Mouse (Mus musculus): ENCODE data around the gene Actr1a. TPM values are rescaled to one million over a fixed set of nuclear protein-coding genes. Genes with fewer than 3 reads are reported as not detected.

Actr1a gene
- polyA plus RNA-seq, 1 experiment from 2014 or later, result 56.1 TPM

DNA sequence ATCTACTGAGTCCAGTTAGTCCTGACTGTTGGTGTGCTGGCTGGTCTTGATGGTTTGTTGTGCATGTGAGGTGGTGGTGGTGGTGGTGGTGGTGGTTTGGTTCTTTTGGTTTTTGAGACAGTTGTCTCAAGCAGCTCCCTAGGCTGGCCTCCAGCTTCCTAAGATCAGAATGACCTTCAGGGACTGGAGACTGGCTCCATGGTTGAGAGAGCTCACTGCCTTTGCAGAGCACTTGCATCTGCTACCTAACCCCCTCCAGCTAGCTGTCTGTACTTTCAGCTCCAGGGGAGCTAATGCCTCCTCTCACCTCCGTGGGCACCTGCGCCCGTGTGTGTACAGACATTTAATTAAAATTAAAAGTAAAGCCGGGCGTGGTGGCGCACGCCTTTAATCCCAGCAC is 24.9 kb upstream of the Actr1a start:
- no peaks in the 10 kb centered on the region for H3K9me3 ChIP-seq (replicated peaks)
- H3K4me3 ChIP-seq (replicated peaks), result no peak overlapping the region
- H3K9ac ChIP-seq, result no peak overlapping the region
- H3K4me2 ChIP-seq, result no peak overlapping the region
- peaks cover 8% of the 10 kb centered on the region; the same call in 1 of the 2 replicates for H3K4me1 ChIP-seq (replicated peaks)
- WGBS (ENCODE audit: insufficient replicate concordance), result 86% methylated on average over 7 of the region's 7 CpGs
- no peaks in the 10 kb centered on the region for H3K27me3 ChIP-seq
- 0 out of 2 replicates have a peak, but pooled peaks cover 2% of the 10 kb centered on the region for H3K36me3 ChIP-seq
- no peak overlapping the region for H3K27ac ChIP-seq
- ATAC-seq (ENCODE audit: low read depth), result no peak
- no peak for DNase-seq

DNA sequence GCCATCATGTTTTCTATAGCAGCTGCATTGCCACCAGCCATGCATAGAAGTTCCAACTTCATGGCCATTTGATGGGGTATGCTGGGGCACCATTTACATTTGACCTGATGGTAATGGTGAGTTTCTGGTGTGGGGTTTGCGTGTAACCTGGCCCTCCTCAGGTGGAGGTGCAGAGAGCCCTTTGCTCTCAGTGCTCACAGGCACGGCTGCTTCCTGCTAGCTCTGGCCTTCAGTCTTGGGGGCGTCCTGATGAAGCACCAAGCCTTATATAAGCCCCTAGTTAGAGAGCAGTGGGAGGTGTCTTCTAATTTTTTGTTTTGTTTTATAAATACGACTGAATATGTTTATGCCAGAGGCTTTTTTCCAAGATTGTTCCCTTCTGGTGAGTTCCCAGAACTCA is 22.5 kb upstream of the Actr1a start:
- no peak overlapping the region for H3K4me3 ChIP-seq (replicated peaks)
- no peak for DNase-seq
- 73% methylated on average over 4 of the region's 4 CpGs for WGBS (ENCODE audit: insufficient replicate concordance)
- no peak overlapping the region for H3K9ac ChIP-seq
- no peaks in the 10 kb centered on the region for H3K27me3 ChIP-seq
- no peak overlapping the region for H3K4me2 ChIP-seq
- H3K27ac ChIP-seq, result no peak overlapping the region
- ATAC-seq (ENCODE audit: low read depth), result no peak
- peaks cover 8% of the 10 kb centered on the region; the same call in 1 of the 2 replicates for H3K4me1 ChIP-seq (replicated peaks)
- no peaks in the 10 kb centered on the region for H3K9me3 ChIP-seq (replicated peaks)
- H3K36me3 ChIP-seq, result no peaks in the 10 kb centered on the region

GRCm38 (mm10) chr19:46416276-46416675 is 20.7 kb upstream of the Actr1a start:
- WGBS (ENCODE audit: insufficient replicate concordance), result 68% methylated on average over 9 of the region's 9 CpGs
- no peaks in the 10 kb centered on the region for H3K36me3 ChIP-seq
- no peak overlapping the region for H3K9ac ChIP-seq
- ATAC-seq (ENCODE audit: low read depth) (no peak), DNase-seq (no peak)
- H3K27ac ChIP-seq, result no peak overlapping the region
- H3K4me3 ChIP-seq (replicated peaks), result no peak overlapping the region
- no peak overlapping the region for H3K4me2 ChIP-seq
- peaks cover 5% of the 10 kb centered on the region; the same call in 1 of the 2 replicates for H3K4me1 ChIP-seq (replicated peaks)
- H3K9me3 ChIP-seq (replicated peaks), result no peaks in the 10 kb centered on the region
- H3K27me3 ChIP-seq, result no peaks in the 10 kb centered on the region

GRCm38 (mm10) chr19:46414486-46414885 is 18.9 kb upstream of the Actr1a start:
- Histone ChIP-seq H3K4me3 (replicated peaks) (no peak overlapping the region), H3K4me1 (replicated peaks) (peaks cover 9% of the 10 kb centered on the region), H3K4me2 (no peak overlapping the region), H3K27ac (no peak overlapping the region), H3K27me3 (no peaks in the 10 kb centered on the region), H3K9ac (0 out of 2 replicates have a peak overlapping the region, but pooled peaks have one; percentile 2), H3K9me3 (replicated peaks) (no peaks in the 10 kb centered on the region), H3K36me3 (no peaks in the 10 kb centered on the region)
- DNase-seq (no peak), ATAC-seq (ENCODE audit: low read depth) (no peak)
- WGBS (ENCODE audit: insufficient replicate concordance), result 74% methylated on average over 8 of the region's 8 CpGs

DNA sequence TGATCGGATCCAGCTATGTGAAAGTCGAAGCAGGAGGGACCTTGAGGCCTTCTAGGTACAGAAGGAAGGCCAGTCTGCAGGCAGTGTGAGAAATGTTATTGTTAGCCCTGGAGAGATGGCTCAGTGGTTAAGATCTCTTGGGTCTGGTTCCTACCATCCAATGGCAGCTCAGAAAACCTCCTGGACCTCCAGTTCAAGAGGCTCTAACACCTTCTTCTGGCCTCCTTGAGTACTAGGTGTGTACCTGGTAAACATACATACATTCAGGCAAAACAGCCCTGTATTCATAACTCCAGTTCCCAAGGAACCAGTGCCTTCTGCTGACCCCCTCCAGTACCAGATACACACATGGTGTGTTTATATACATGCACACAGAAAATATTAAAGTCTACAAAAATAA is 18.4 kb upstream of the Actr1a start:
- Histone ChIP-seq H3K36me3 (no peaks in the 10 kb centered on the region), H3K27ac (no peak overlapping the region), H3K27me3 (no peaks in the 10 kb centered on the region), H3K4me3 (replicated peaks) (no peak overlapping the region), H3K4me1 (replicated peaks) (peaks cover 14% of the 10 kb centered on the region), H3K4me2 (no peak overlapping the region), H3K9me3 (replicated peaks) (no peaks in the 10 kb centered on the region), H3K9ac (no peak overlapping the region)
- ATAC-seq (ENCODE audit: low read depth), result no peak
- DNase-seq, result no peak
- WGBS (ENCODE audit: insufficient replicate concordance), result 78% methylated on average over 2 of the region's 2 CpGs

GRCm38 (mm10) chr19:46412056-46412805 is 16.7 kb upstream of the Actr1a start:
- Histone ChIP-seq H3K27me3 (no peaks in the 10 kb centered on the region), H3K4me2 (no peak overlapping the region), H3K36me3 (no peaks in the 10 kb centered on the region), H3K27ac (no peak overlapping the region), H3K9me3 (replicated peaks) (no peaks in the 10 kb centered on the region), H3K4me1 (replicated peaks) (peaks cover 28% of the 10 kb centered on the region), H3K4me3 (replicated peaks) (no peak overlapping the region), H3K9ac (no peak overlapping the region)
- DNase-seq (no peak), ATAC-seq (ENCODE audit: low read depth) (no peak)
- 78% methylated on average over 12 of the region's 12 CpGs for WGBS (ENCODE audit: insufficient replicate concordance)

DNA sequence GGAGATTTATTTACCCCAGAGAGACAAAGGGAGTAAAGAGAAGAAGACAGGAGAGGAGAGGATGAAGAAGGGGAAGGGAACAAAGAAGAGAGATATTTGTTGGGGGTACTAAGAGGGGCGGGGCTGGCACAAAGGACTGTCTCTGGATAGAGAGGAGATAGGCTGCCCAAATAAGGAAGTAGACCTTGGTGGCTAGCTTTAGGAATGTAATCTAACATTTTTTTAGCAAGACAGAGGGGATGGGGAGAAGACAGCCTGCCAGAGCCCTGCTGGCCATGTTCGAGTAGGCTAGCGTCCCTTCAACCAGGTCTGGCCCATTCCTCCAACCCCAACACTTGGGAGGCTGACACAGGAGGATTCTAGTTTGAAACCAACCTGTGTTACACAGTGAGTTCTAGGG is 14.0 kb upstream of the Actr1a start:
- peaks cover 35% of the 10 kb centered on the region for H3K4me1 ChIP-seq (replicated peaks)
- no peak for DNase-seq
- H3K9ac ChIP-seq, result no peak overlapping the region
- H3K36me3 ChIP-seq, result peaks cover 8% of the 10 kb centered on the region
- H3K4me2 ChIP-seq, result no peak overlapping the region
- ATAC-seq (ENCODE audit: low read depth), result no peak
- WGBS (ENCODE audit: insufficient replicate concordance), result 49% methylated on average over 3 of the region's 3 CpGs
- no peaks in the 10 kb centered on the region for H3K9me3 ChIP-seq (replicated peaks)
- H3K4me3 ChIP-seq (replicated peaks), result no peak overlapping the region
- no peak overlapping the region for H3K27ac ChIP-seq
- H3K27me3 ChIP-seq, result no peaks in the 10 kb centered on the region

DNA sequence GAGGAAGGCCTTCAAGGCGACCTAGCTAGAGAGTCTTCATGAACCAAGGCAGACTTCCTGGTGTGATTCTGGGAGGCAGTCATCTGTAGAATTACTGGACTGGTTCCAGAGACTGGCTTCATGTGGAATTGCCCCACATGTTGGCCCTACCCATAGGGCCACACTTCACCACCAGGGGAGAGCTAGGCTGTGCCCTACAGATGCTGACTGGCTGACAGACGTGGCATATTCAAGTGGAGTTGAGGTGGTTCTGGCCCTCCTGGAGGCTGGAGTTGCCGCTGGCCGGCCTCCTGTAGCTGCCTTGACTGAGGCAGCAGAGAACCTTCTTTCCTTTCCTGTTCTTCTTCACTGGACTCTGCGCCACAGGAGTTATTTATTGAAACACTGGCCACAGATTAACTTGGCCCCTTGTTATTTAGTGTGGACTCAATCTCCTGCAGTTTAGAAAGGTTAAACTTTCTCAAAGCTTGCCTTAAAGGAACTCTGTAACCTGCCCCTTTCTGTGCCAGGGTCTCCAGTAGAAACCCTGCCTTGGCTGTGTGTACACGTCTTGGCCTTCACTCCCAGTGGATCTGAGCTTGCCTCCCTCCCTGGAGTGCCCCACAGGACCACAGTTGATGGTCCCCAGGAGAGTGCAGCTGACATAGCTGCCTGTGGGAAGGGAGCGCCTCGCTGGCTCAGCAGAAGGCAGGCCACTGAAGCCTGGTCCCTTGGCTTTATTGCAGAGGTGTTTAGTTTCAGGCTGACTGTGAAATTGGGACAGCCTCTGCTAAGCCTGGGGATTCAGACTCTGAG is 11.2 kb upstream of the Actr1a start:
- H3K9me3 ChIP-seq (replicated peaks), result no peaks in the 10 kb centered on the region
- H3K4me2 ChIP-seq, result no peak overlapping the region
- no peaks in the 10 kb centered on the region for H3K27me3 ChIP-seq
- H3K4me1 ChIP-seq (replicated peaks), result peaks cover 35% of the 10 kb centered on the region
- DNase-seq (no peak), ATAC-seq (ENCODE audit: low read depth) (no peak)
- H3K36me3 ChIP-seq, result peaks cover 19% of the 10 kb centered on the region
- no peak overlapping the region for H3K9ac ChIP-seq
- no peak overlapping the region for H3K4me3 ChIP-seq (replicated peaks)
- H3K27ac ChIP-seq, result peak overlapping the region; percentile 53
- WGBS (ENCODE audit: insufficient replicate concordance), result 72% methylated on average over 8 of the region's 8 CpGs

- Histone ChIP-seq H3K27me3 (no peaks in the 10 kb centered on the region), H3K27ac (no peak overlapping the region), H3K9me3 (replicated peaks) (no peaks in the 10 kb centered on the region), H3K4me3 (replicated peaks) (no peak overlapping the region), H3K4me1 (replicated peaks) (peaks cover 38% of the 10 kb centered on the region), H3K36me3 (peaks cover 27% of the 10 kb centered on the region), H3K9ac (no peak overlapping the region), H3K4me2 (no peak overlapping the region)
- WGBS (ENCODE audit: insufficient replicate concordance), result 84% methylated on average over 1 of the region's 1 CpGs
- DNase-seq (no peak), ATAC-seq (ENCODE audit: low read depth) (no peak)
These were observed 8.5 kb upstream of the Actr1a start for GRCm38 (mm10) chr19:46404030-46404429.

DNA sequence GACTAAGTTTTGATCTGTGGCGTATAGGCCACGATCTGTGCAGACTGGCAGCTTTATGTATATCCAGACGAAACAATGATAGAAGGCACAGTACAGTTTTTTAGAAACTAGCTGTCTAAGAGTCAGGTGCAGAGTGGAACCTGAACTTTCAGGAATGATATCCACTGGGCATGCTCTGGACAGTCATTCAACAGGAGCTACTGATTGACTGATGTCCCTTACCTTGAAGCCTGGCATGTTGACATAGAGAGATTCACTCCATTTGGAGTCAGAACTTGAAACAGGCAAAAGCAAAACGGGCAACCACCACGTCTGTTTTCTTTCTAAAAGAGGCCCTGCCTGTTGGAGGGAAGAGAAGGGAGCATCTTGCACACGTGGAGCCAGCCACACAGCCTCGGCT is 5.0 kb upstream of the Actr1a start:
- Histone ChIP-seq H3K4me1 (replicated peaks) (peaks cover 39% of the 10 kb centered on the region), H3K4me3 (replicated peaks) (no peak overlapping the region), H3K4me2 (no peak overlapping the region), H3K27ac (no peak overlapping the region), H3K9me3 (replicated peaks) (no peaks in the 10 kb centered on the region), H3K9ac (0 out of 2 replicates have a peak overlapping the region, but pooled peaks have one; percentile 3), H3K27me3 (no peaks in the 10 kb centered on the region), H3K36me3 (peaks cover 19% of the 10 kb centered on the region)
- ATAC-seq (ENCODE audit: low read depth), result no peak
- WGBS (ENCODE audit: insufficient replicate concordance), result 77% methylated on average over 7 of the region's 7 CpGs
- DNase-seq, result no peak

GRCm38 (mm10) chr19:46399886-46400285 is 4.3 kb upstream of the Actr1a start:
- H3K27ac ChIP-seq, result no peak overlapping the region

More at GRCm38 (mm10) chr19:46399886-46400285, 4.3 kb upstream of the Actr1a start:
- no peak for ATAC-seq (ENCODE audit: low read depth)
- H3K27me3 ChIP-seq, result no peaks in the 10 kb centered on the region
- WGBS (ENCODE audit: insufficient replicate concordance), result 79% methylated on average over 7 of the region's 7 CpGs
- peaks cover 19% of the 10 kb centered on the region for H3K36me3 ChIP-seq
- H3K4me2 ChIP-seq, result no peak overlapping the region
- no peaks in the 10 kb centered on the region for H3K9me3 ChIP-seq (replicated peaks)
- no peak overlapping the region for H3K4me3 ChIP-seq (replicated peaks)
- no peak overlapping the region for H3K9ac ChIP-seq
- no peak for DNase-seq
- peaks cover 39% of the 10 kb centered on the region for H3K4me1 ChIP-seq (replicated peaks)

Measured in liver, embryonic 13.5 days (tissue).